Mouse (Mus musculus): Measurements from ENCODE around the gene D230025D16Rik. TPM values are rescaled to one million over a fixed set of nuclear protein-coding genes. Genes with fewer than 3 reads are reported as not detected.
"Not testable (repeated sequence)": the region's sequence is repeated elsewhere in the genome, so short reads cannot be mapped to it uniquely, and the experiment has no call there.

D230025D16Rik gene
- total RNA-seq, 1 experiment from 2014 or later, result 15.7 TPM

- not testable (repeated sequence) for ATAC-seq (replicated peaks in 1 of 2; ENCODE audit: insufficient read depth in 1 of 2, low FRiP score in 2 of 2, low TSS enrichment in 1 of 2, low read depth in 1 of 2, poor library complexity in 2 of 2, severe bottlenecking in 2 of 2)
Observed at GRCm38 (mm10) chr8:105232321-105232693, 7.4 kb downstream of the D230025D16Rik start.

GRCm38 (mm10) chr8:105233126-105233935 is 8.4 kb downstream of the D230025D16Rik start:
- no peak for ATAC-seq (replicated peaks in 1 of 2; ENCODE audit: insufficient read depth in 1 of 2, low FRiP score in 2 of 2, low TSS enrichment in 1 of 2, low read depth in 1 of 2, poor library complexity in 2 of 2, severe bottlenecking in 2 of 2)

GRCm38 (mm10) chr8:105235206-105235605 is 10.3 kb downstream of the D230025D16Rik start:
- ATAC-seq (replicated peaks in 1 of 2; ENCODE audit: insufficient read depth in 1 of 2, low FRiP score in 2 of 2, low TSS enrichment in 1 of 2, low read depth in 1 of 2, poor library complexity in 2 of 2, severe bottlenecking in 2 of 2), result no peak

- ATAC-seq (replicated peaks in 1 of 2; ENCODE audit: insufficient read depth in 1 of 2, low FRiP score in 2 of 2, low TSS enrichment in 1 of 2, low read depth in 1 of 2, poor library complexity in 2 of 2, severe bottlenecking in 2 of 2), result peak in 1 of 2 experiments; percentile 60; a peak in 1 of 4 replicates
Observed at GRCm38 (mm10) chr8:105237442-105238142, 12.6 kb downstream of the D230025D16Rik start.

- ATAC-seq (replicated peaks in 1 of 2; ENCODE audit: insufficient read depth in 1 of 2, low FRiP score in 2 of 2, low TSS enrichment in 1 of 2, low read depth in 1 of 2, poor library complexity in 2 of 2, severe bottlenecking in 2 of 2), result no peak
Observed at GRCm38 (mm10) chr8:105241016-105241415, 16.1 kb downstream of the D230025D16Rik start.

GRCm38 (mm10) chr8:105251954-105252353 is 27.0 kb downstream of the D230025D16Rik start:
- ATAC-seq (replicated peaks in 1 of 2; ENCODE audit: insufficient read depth in 1 of 2, low FRiP score in 2 of 2, low TSS enrichment in 1 of 2, low read depth in 1 of 2, poor library complexity in 2 of 2, severe bottlenecking in 2 of 2), result no peak

GRCm38 (mm10) chr8:105252680-105253537 is 28.0 kb downstream of the D230025D16Rik start:
- ATAC-seq (replicated peaks in 1 of 2; ENCODE audit: insufficient read depth in 1 of 2, low FRiP score in 2 of 2, low TSS enrichment in 1 of 2, low read depth in 1 of 2, poor library complexity in 2 of 2, severe bottlenecking in 2 of 2), result no peak

GRCm38 (mm10) chr8:105253766-105254151 is 28.8 kb downstream of the D230025D16Rik start:
- no peak for ATAC-seq (replicated peaks in 1 of 2; ENCODE audit: insufficient read depth in 1 of 2, low FRiP score in 2 of 2, low TSS enrichment in 1 of 2, low read depth in 1 of 2, poor library complexity in 2 of 2, severe bottlenecking in 2 of 2)

GRCm38 (mm10) chr8:105254152-105254965 is 29.4 kb downstream of the D230025D16Rik start:
- ATAC-seq (replicated peaks in 1 of 2; ENCODE audit: insufficient read depth in 1 of 2, low FRiP score in 2 of 2, low TSS enrichment in 1 of 2, low read depth in 1 of 2, poor library complexity in 2 of 2, severe bottlenecking in 2 of 2), result peak; percentile 81 to 88

- ATAC-seq (replicated peaks in 1 of 2; ENCODE audit: insufficient read depth in 1 of 2, low FRiP score in 2 of 2, low TSS enrichment in 1 of 2, low read depth in 1 of 2, poor library complexity in 2 of 2, severe bottlenecking in 2 of 2), result peak; percentile 18 to 29; a peak in 1 of 4 replicates
Observed at GRCm38 (mm10) chr8:105254966-105255350, 30.0 kb downstream of the D230025D16Rik start, which contains the start of gene B3gnt9. TSS of gene B3gnt9 (minus strand) at chr8:105255153.

GRCm38 (mm10) chr8:105257318-105258114 is 32.6 kb downstream of the D230025D16Rik start:
- no peak for ATAC-seq (replicated peaks in 1 of 2; ENCODE audit: insufficient read depth in 1 of 2, low FRiP score in 2 of 2, low TSS enrichment in 1 of 2, low read depth in 1 of 2, poor library complexity in 2 of 2, severe bottlenecking in 2 of 2)

GRCm38 (mm10) chr8:105258911-105259720 is 34.2 kb downstream of the D230025D16Rik start:
- ATAC-seq (replicated peaks in 1 of 2; ENCODE audit: insufficient read depth in 1 of 2, low FRiP score in 2 of 2, low TSS enrichment in 1 of 2, low read depth in 1 of 2, poor library complexity in 2 of 2, severe bottlenecking in 2 of 2), result peak in 1 of 2 experiments; percentile 2; a peak in 2 of 4 replicates

- ATAC-seq (replicated peaks in 1 of 2; ENCODE audit: insufficient read depth in 1 of 2, low FRiP score in 2 of 2, low TSS enrichment in 1 of 2, low read depth in 1 of 2, poor library complexity in 2 of 2, severe bottlenecking in 2 of 2), result peak; percentile 58 to 60
Observed at GRCm38 (mm10) chr8:105259721-105260320, 34.9 kb downstream of the D230025D16Rik start.

GRCm38 (mm10) chr8:105260371-105261099 is 35.6 kb downstream of the D230025D16Rik start:
- ATAC-seq (replicated peaks in 1 of 2; ENCODE audit: insufficient read depth in 1 of 2, low FRiP score in 2 of 2, low TSS enrichment in 1 of 2, low read depth in 1 of 2, poor library complexity in 2 of 2, severe bottlenecking in 2 of 2), result no peak
